Mouse (Mus musculus) erythroid progenitor cell, adult 5-6 weeks (primary cell): ENCODE measurements around the gene Arhgap29. TPM values are rescaled to one million over a fixed set of nuclear protein-coding genes. Genes with fewer than 3 reads are reported as not detected.

Experiments
- ATAC-seq: replicated peaks from 2 replicates; pipeline ENCODE4 v1.8.0; 2016; ENCODE audit warnings: moderate number of reproducible peaks, mild to moderate bottlenecking, moderate TSS enrichment, inconsistent platforms; ENCODE audit not compliant: poor library complexity, low FRiP score, severe bottlenecking
- total RNA-seq, 2 experiments: library from RNA; stranded (forward) in 1 of 2; stranded (reverse) in 1 of 2; fragments of 150-400 nt in 1 of 2; fragments of 186-747, 209-891 nt in 1 of 2; gene quantifications; 2 replicates each; pipeline versions ENCODE4 v1.2.3 to v1.2.4; 2015 to 2017; ENCODE audit warnings: low replicate concordance in 2 of 2

Gene Arhgap29
- total RNA-seq, 2 experiments from 2014 or later = 3.6 to 3.8 TPM

- no peak for ATAC-seq
Measured at GRCm38 (mm10) chr3:121995125-121995524, 42.8 kb downstream of the Arhgap29 start.

DNA sequence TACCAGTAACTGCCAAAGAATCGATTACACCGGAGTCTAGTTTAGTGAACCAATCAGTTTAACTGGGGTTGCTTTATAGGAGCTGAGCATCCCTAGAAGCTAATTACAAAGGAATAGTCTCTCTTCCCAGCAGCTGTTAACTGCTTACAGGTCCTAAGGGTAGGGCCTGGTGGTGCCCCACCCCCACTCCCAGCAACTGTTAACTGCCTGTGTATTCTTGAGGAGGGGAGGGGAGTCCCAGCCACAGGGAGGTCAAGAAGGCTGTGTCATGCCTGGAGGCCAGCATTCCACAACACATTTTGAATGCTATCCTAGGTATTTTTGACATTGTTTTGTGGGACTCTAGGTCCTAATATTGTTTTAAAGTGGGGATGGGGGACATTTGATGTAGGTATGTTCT lies 47.6 kb downstream of the Arhgap29 start:
- ATAC-seq = no peak

DNA sequence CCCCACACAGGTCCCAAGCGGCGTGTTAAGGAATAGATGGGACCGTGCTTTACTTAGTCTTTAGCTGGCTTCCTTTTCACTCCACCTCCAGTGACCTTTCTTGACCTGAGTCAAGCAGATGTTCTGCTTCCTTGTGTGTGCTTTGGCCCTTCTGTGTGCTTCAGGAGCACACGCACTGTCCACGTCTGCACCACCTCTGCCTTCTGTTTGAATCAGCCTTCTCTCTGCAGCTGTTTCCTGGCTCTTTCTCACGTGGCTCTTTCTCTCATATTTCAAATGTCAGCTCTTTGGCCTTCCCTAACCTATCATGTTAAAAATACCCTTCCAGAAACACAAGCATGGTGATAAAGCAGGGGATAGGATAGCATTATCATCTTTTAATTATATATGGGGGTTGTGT lies 49.2 kb downstream of the Arhgap29 start:
- no peak for ATAC-seq

GRCm38 (mm10) chr3:122009818-122010217 lies 57.5 kb downstream of the Arhgap29 start:
- no peak for ATAC-seq

DNA sequence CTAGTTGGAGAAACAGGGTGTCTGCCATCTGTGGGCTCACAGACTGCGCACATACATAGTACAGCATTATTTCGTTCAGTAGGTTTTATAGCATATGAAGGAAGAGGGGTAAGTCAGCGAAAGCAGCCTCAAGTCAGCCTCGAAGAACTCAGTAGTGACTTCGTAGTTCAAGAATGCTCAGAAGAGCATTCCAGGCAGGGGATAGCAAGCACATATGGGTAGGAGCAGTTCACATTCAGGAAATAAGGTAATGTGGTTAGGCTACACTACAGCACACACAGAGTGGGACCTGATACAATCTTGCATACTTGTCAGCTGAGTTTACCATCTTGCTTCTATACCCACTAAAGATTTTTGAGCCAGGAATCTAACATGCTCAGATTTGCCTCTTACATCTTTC lies 58.0 kb downstream of the Arhgap29 start:
- ATAC-seq = no peak

- no peak for ATAC-seq
Measured at GRCm38 (mm10) chr3:122012464-122012863, 60.1 kb downstream of the Arhgap29 start.

- ATAC-seq = no peak
Measured at GRCm38 (mm10) chr3:122018421-122018820, 66.1 kb downstream of the Arhgap29 start.

DNA sequence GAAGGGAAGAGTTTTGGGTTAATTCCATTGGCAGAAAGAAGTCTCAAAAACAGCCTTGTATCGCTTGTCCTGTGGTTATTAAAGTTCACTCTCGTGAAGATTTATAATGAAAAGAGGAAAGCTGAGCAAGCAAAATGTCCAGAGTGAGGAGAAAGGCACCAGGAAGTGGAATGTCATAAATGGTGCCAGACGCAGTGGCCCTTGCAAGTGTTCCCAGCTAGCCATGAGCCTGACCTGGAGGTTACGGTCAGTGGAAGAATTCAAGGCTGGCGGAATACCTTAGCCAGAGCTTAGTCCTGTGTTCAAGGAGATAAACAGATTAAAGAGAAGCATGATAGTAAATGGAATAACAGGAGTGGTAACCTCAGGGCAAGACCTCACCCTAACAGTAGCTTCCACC lies 66.8 kb downstream of the Arhgap29 start:
- no peak for ATAC-seq

GRCm38 (mm10) chr3:122021029-122021652 lies 68.8 kb downstream of the Arhgap29 start:
- no peak for ATAC-seq

DNA sequence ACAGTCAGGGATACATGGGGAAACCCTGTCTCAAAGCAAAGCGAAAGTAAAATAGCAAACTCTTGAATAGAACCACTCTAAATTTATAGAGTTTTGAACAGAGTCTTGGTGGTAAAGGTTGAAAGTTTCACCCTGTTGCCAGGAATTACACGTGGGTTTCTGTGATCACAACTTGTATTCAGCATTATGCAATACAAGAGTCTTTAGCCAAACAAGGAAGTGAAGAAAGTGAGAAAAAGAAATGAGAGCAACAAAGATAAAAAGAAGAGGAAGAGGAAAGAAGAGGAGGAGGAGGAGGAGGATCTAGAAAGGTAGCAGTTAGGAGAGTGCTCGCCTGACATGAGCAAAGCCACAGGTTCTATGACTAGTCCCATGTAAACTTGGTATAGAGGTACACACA lies 70.0 kb downstream of the Arhgap29 start:
- ATAC-seq = no peak

- ATAC-seq = no peak
Measured at GRCm38 (mm10) chr3:122026676-122027075, 74.3 kb downstream of the Arhgap29 start.

GRCm38 (mm10) chr3:122027776-122028175 lies 75.4 kb downstream of the Arhgap29 start:
- no peak for ATAC-seq

DNA sequence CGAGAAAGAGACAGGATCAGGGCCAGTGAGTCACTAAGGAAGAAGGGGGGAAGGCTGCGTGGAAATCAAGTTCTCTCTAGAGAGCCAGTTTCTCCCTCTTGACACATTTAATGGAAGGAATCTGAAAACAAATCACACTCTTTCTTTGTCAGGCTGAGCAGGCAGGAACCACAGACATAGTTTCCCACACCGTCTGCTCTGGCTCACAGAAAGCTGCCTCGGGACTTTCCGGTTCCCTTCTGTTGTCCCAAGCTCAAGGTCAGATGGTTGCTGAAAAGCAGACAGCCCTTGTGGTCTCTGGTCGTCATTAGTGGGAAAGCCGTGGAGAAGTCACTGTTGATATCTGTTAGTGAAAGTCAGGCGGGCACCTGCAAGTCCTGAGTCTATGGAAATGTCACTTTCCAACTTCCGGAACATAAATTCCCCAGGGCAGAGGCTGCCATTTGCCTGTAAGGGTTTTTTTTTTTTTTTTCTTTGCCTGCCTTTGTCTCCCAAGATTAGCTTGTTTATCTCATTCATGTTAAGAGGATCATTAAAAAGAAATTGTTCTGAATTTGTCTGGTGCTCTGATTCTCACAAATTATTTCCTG lies 81.0 kb downstream of the Arhgap29 start:
- no peak for ATAC-seq

DNA sequence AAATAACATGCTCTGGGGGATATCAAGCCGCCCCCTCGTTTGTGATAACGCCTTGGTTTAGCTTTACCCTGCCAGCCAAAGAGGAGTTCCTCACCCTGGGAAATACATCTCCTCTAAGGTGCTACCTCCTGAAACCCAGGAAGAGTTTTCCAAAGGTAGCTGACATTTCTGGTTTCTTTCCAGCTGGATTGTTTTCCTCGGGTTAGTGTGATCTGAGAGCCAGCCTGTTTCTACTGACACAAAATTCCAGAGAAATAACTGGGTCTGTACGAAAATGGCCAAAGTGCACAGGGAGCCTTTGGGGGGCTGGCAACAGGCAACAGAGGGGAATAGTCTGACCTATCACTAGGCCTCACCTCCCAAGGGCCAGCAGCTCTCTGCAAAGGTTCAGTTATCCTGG lies 81.9 kb downstream of the Arhgap29 start:
- ATAC-seq = no peak

GRCm38 (mm10) chr3:122035092-122035491 lies 82.8 kb downstream of the Arhgap29 start:
- no peak for ATAC-seq

DNA sequence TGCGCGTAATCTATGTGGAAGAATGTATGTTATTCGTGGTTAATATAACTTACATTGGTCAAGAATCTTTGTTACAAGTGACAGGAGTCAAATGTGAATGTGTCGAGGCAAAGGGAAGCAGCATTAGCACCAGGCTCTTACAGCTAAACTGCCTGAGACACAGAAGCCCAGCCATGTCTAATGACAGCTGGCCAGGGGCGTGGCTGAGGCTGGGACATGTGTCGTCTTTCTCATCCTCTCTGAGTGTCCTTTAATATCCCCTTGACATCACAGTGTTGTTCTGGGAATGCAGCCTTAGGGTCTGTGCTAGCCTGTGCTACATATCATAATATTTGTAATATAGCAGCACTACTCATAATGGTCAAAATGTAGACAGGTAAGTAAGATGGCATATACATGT lies 88.2 kb downstream of the Arhgap29 start:
- ATAC-seq = no peak

DNA sequence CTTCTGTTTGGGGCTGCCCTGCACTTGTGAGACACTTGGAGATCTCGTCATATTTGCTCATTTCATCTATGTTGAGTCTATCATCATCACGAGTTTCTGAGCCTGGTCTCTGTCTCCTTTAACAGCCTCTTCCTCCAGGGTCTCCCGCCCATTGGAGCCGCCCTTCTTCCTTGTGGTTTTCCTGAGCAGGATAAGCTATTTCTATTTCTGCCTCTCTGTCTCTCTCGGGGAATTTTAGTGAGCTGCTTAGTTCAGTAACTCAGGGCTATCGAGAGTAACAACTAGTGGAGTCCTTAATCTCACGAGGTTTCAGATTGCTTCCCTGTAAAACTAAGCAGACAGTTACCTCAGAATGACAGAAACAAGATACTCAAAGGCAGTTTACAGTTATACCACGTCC lies 90.8 kb downstream of the Arhgap29 start:
- ATAC-seq = no peak

GRCm38 (mm10) chr3:122043799-122044547 lies 91.6 kb downstream of the Arhgap29 start, which contains the start of gene Abca4:
Gene Abca4 (plus strand): TSS chr3:122044443.
- ATAC-seq = no peak

DNA sequence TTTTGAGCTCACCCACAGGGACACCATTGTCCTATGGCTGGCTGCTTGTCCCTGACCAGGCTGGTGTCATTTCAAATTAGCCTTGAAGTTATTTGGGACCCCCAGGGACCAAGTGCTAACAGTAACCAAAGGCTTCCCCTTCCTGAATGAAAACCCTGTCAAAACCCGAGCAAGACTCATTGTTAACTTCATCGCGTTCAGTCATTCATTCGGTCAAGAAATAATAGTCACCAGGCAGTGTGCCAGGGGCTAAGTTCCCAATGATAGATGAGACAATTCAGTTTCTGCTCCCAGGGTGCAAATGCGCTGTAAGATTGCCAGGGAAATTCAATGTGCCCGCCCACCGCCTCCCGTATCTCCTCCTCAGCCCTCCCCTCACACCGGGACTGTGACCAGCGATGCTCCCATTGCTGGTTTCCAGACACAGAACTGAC lies 93.9 kb downstream of the Arhgap29 start:
- ATAC-seq = no peak

DNA sequence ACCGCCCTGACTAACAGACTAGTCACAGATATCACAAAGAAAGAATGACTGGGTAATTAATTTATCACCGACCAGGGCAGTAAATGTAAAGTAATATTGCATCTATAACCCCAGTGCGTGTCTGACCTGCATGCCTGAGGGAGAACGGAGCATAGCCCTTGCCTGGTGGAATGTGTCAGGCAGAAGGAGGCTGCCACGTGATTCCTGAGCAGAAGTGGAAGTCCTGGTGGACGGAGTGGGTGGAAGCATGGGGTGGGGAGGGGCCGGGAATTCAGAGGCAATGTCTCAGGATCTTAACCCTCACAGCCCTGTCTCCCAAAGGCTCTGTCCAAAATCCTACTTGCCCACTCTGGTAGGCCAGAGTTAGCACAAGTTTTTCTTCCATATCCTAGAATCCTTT lies 95.1 kb downstream of the Arhgap29 start:
- no peak for ATAC-seq
